Mouse (Mus musculus) testis, adult 2 months (tissue): Measurements from ENCODE around the gene Socs7. TPM values are rescaled to one million over a fixed set of nuclear protein-coding genes. Genes with fewer than 3 reads are reported as not detected.

Experiments used
- H3K27ac ChIP-seq: fragments of 200-500 bp; 2 replicates; pipeline ENCODE4 v1.5.1; 2012; ENCODE audit warnings: low read depth, low read length; ENCODE audit not compliant: control insufficient read depth, insufficient read depth
- H3K27me3 ChIP-seq: fragments of 200-500 bp; 2 replicates; pipeline ENCODE4 v1.6.1; 2012; ENCODE audit warnings: mild to moderate bottlenecking, low read length, moderate library complexity; ENCODE audit not compliant: control insufficient read depth, insufficient read depth
- H3K36me3 ChIP-seq: fragments of 200-500 bp; 2 replicates; pipeline ENCODE4 v1.6.1; 2012; ENCODE audit warnings: mild to moderate bottlenecking, low read length; ENCODE audit not compliant: control insufficient read depth, insufficient read depth
- H3K4me1 ChIP-seq: fragments of 200-500 bp; 2 replicates; pipeline ENCODE4 v1.6.1; 2012; ENCODE audit warnings: low read length; ENCODE audit not compliant: control insufficient read depth, insufficient read depth
- H3K4me3 ChIP-seq: fragments of 200-500 bp; 2 replicates; pipeline ENCODE4 v1.5.1; 2012; ENCODE audit warnings: low read depth, mild to moderate bottlenecking, low read length, moderate library complexity, mixed read lengths; ENCODE audit not compliant: control insufficient read depth
- CTCF ChIP-seq: fragments of 200-500 bp; IDR thresholded peaks from 2 replicates; pipeline ENCODE4 v1.5.1; 2012; ENCODE audit warnings: low read depth, mild to moderate bottlenecking, inconsistent platforms, low read length, moderate library complexity; ENCODE audit not compliant: control insufficient read depth, insufficient read depth, insufficient replicate concordance
- POLR2A ChIP-seq: fragments of 200-500 bp; IDR thresholded peaks from 2 replicates; pipeline ENCODE4 v1.6.1; 2012; ENCODE audit warnings: low read depth, mild to moderate bottlenecking, inconsistent platforms, low read length, moderate library complexity; ENCODE audit not compliant: control insufficient read depth
- polyA plus RNA-seq: library from polyadenylated mRNA; depleted of rRNA; stranded (reverse); fragments of >200 nt; gene quantifications from 2 replicates; pipeline ENCODE4 v1.2.3, GENCODE M21; 2012

Socs7 gene
- polyA plus RNA-seq, 1 experiment = 90.3 TPM

GRCm38 (mm10) chr11:97336238-97336637 lies 26.1 kb upstream of the Socs7 start:
- Histone ChIP-seq H3K36me3 (no peaks in the 10 kb centered on the region), H3K4me1 (peaks cover 43% of the 10 kb centered on the region), H3K27me3 (no peaks in the 10 kb centered on the region), H3K27ac (no peak overlapping the region), H3K4me3 (no peak overlapping the region)
- no peak for TF ChIP-seq POLR2A
- no peak for TF ChIP-seq CTCF

GRCm38 (mm10) chr11:97336751-97337345 lies 25.5 kb upstream of the Socs7 start:
- TF ChIP-seq POLR2A (no peak), CTCF (no peak)
- peaks cover 43% of the 10 kb centered on the region for H3K4me1 ChIP-seq

GRCm38 (mm10) chr11:97337363-97337762 lies 25.0 kb upstream of the Socs7 start:
- Histone ChIP-seq H3K4me1 (peaks cover 43% of the 10 kb centered on the region), H3K27me3 (no peaks in the 10 kb centered on the region), H3K36me3 (no peaks in the 10 kb centered on the region), H3K4me3 (peak overlapping the region; percentile 7), H3K27ac (no peak overlapping the region)
- no peak for TF ChIP-seq POLR2A
- TF ChIP-seq CTCF = no peak

More at GRCm38 (mm10) chr11:97336751-97337345, 25.5 kb upstream of the Socs7 start:
- no peaks in the 10 kb centered on the region for H3K27me3 ChIP-seq
- H3K4me3 ChIP-seq = no peak overlapping the region
- no peak overlapping the region for H3K27ac ChIP-seq
- no peaks in the 10 kb centered on the region for H3K36me3 ChIP-seq

- H3K27me3 ChIP-seq = no peaks in the 10 kb centered on the region
- TF ChIP-seq CTCF = no peak
- TF ChIP-seq POLR2A = no peak
- peaks cover 36% of the 10 kb centered on the region for H3K4me1 ChIP-seq
These were observed 23.9 kb upstream of the Socs7 start for GRCm38 (mm10) chr11:97338302-97338976.

GRCm38 (mm10) chr11:97338977-97339315 lies 23.4 kb upstream of the Socs7 start:
- Histone ChIP-seq H3K36me3 (no peaks in the 10 kb centered on the region), H3K4me1 (peaks cover 35% of the 10 kb centered on the region), H3K27ac (no peak overlapping the region), H3K27me3 (no peaks in the 10 kb centered on the region), H3K4me3 (peak overlapping the region; percentile 57)
- TF ChIP-seq POLR2A = no peak

More at GRCm38 (mm10) chr11:97338302-97338976, 23.9 kb upstream of the Socs7 start:
- no peaks in the 10 kb centered on the region for H3K36me3 ChIP-seq
- peak overlapping the region; percentile 57 for H3K4me3 ChIP-seq
- H3K27ac ChIP-seq = no peak overlapping the region

GRCm38 (mm10) chr11:97343175-97343574 lies 19.2 kb upstream of the Socs7 start:
- TF ChIP-seq CTCF = no peak
- TF ChIP-seq POLR2A = no peak
- H3K4me1 ChIP-seq = peaks cover 12% of the 10 kb centered on the region
- no peak overlapping the region for H3K4me3 ChIP-seq
- no peak overlapping the region for H3K27ac ChIP-seq
- no peaks in the 10 kb centered on the region for H3K27me3 ChIP-seq
- H3K36me3 ChIP-seq = no peaks in the 10 kb centered on the region

- Histone ChIP-seq H3K4me3 (no peak overlapping the region; the same call in 1 of the 2 replicates), H3K27me3 (no peaks in the 10 kb centered on the region), H3K36me3 (no peaks in the 10 kb centered on the region), H3K4me1 (peaks cover 8% of the 10 kb centered on the region), H3K27ac (no peak overlapping the region)
- TF ChIP-seq POLR2A (no peak), CTCF (peak; percentile 53; the same call in 1 of the 2 replicates)
These were observed 18.7 kb upstream of the Socs7 start for GRCm38 (mm10) chr11:97343619-97344018.
